Mouse (Mus musculus): ENCODE measurements around the gene Tmem59l.

GRCm38 (mm10) chr8:70500386-70501301 is 13.5 kb upstream of the Tmem59l start:
- TF ChIP-seq CTCF (IDR thresholded peaks at IDR 0.05; ENCODE audit: extremely low read depth, insufficient read length, insufficient replicate concordance, low read depth, low read length) (no peak), POLR2A (IDR thresholded peaks at IDR 0.05; ENCODE audit: low read depth, low read length) (no peak)
